Mouse (Mus musculus) frontal cortex, adult 2 months (tissue): ENCODE data around the gene Olfr1423. TPM values are rescaled to one million over a fixed set of nuclear protein-coding genes. Genes with fewer than 3 reads are reported as not detected.
"Not testable (repeated sequence)": the region's sequence is repeated elsewhere in the genome, so short reads cannot be mapped to it uniquely, and the experiment has no call there.

ENCODE experiments used
- DNase-seq, 2 experiments: peaks; one replicate each; pipeline ENCODE4 v3.0.0; 2022; ENCODE audit warnings: low spot score in 1 of 2; ENCODE audit errors: extremely low spot score in 1 of 2
- polyA plus RNA-seq: library from polyadenylated mRNA; depleted of rRNA; stranded (reverse); fragments of >200 nt; gene quantifications from 2 replicates; pipeline ENCODE4 v1.2.3, GENCODE M21; 2012; rRNA removed

The Olfr1423 gene
- polyA plus RNA-seq, result not detected in 2 replicates

DNA sequence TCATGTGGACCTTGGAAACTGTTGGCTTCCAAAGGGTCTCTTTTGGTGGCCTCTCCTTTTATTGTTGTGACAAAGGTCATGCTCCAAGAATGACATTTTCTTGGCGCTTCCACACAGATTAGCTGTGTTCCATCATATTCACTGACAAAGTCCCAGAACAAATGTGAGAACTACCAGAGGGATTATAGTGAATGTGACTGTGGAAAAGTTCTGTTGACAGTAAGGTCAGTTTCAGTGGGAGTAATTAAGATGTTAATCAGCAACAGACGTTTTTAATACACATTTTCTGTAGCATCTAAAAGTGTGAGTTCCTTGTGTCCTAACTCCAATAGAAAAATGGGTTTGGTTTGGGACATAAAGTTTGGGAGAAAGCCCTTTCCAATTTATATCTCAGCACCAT lies at the start of gene Olfr1423:
Olfr1423 (minus strand) TSS at position 101 of the 400 bp plus-strand sequence.
- DNase-seq, result no peak

DNA sequence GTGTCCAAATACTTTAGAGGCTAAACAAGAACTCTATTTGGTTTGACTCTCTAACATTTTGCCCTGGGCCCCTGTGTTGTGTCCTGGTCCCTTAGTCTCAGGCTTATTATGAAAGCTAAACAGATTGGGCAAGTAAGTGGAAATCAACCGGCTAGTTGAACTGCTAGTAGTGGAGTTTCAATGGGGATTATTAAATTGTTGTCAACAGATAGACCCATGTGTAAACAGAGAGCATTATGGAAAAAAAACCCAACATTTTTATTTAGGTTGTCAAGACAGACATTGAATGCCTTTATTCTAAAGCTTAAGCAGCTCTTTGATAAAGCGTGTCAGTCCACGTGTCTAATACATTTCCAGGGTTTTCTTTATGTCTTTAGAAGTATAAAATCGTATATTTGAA lies 36.5 kb upstream of the Olfr1423 start, which contains the start of gene Olfr1425:
Olfr1425 (minus strand) TSS at position 101 of the 400 bp plus-strand sequence.
- not testable (repeated sequence) for DNase-seq

DNA sequence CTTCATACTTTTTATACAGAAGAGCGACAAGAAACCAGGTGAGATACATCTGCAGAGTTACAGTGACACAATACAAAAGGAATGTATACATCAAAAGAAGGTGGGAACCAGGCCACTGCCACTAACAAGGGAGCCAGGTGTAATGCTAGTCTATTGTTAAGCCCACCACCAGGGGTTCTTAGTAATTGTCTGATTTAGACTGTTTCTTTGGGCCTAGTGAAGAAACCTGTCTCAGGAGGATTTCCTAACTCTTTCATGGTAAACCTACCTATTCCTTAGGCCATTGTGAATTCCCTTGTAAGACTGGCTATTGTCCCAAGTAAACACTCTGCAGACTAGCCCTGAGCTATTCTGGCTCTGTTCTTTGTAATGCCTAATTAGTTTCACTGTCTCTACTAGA lies 28.4 kb upstream of the Olfr1423 start:
- DNase-seq, result not testable (repeated sequence)

DNA sequence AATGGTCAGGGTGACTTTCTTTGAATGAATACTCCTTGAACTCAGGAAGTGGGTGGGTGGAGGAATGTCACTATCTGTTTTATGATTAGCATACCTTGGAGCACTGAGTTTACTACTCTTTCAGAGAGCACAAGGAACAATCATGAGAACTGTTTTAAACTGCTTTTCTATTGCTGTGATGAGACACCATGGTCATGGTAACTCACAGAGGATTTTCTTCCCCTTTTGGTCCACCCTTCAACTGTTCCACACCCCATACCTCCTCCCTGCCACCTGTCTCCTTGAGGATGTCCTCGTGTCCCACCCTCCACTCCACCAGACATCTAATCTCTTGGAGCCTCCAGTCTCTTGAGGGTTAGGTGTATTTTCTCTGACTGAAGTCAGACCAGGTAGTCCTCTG lies 26.7 kb upstream of the Olfr1423 start:
- not testable (repeated sequence) for DNase-seq

DNA sequence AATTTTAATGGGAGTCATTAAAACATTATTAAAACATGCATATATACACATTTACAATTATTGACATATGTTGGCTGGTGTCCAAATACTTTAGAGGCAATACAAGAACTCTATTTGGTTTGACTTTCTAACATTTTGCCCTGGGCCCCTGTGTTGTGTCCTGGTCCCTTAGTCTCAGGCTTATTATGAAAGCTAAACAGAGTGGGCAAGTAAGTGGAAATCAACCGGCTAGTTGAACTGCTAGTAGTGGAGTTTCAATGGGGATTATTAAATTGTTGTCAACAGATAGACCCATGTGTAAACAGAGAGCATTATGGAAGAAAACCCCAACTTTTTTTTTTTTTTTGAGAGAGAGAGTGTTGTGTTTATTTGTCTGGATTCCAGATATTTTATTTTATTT lies 21.5 kb upstream of the Olfr1423 start, which contains the start of gene Olfr1424:
Olfr1424 (minus strand) TSS at position 101 of the 400 bp plus-strand sequence.
- not testable (repeated sequence) for DNase-seq

DNA sequence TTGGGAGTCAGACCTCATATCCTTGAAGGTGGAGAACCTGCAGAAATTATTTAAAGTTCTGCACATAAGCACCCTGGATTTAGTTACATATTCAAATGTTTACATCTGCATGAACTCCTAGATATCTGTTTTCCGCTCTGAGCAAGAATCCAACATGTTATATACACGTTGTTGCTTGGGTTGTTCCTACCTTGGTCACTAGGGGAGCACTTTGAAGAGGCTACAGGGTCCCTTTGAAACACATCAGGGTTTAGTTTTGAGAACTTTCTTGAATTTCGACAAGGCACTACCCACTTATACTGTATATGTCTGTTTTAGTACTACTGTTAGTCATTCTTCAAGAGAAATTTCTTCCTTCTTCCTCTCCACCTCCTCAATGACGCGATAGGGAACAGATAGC lies 2.0 kb upstream of the Olfr1423 start:
- DNase-seq, result no peak

DNA sequence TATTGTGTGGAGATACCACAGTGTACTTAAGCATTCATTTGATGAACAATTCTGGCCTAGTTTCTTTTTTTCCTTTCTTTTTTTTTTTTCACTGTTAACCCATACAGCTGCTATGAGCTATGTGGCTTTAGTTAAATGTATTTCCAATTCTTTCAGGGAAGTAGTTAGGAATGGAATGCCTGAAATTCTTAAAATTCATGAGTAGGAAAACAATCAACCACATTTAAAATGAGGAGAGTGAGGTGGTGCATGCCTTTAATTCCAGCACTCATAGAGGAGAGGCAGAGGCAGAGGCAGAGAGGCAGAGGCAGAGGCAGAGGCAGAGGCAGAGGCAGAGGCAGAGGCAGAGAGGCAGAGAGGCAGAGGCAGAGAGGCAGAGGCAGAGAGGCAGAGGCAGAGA lies 3.4 kb downstream of the Olfr1423 start:
- DNase-seq, result no peak

DNA sequence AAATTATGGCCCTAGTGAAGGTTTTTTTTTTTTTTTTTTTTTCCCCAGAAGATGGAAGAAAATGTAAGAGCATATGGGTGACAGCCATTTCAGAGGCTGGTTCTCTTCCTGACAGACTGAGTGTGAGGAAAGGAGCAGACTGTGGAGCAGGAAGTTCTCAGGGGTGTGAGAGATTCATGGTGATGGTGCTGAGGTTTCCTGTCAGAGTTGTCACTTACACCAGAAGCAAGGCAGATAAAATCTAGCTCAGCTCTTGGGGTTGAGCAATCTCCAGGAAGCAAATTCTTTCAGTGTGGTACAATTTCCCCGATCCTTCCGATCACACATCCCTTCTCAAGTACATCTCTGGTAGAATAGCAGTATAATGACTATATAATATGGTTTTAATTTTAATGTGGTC lies 14.5 kb downstream of the Olfr1423 start:
- DNase-seq, result peak in 1 of 2 experiments; percentile 31

DNA sequence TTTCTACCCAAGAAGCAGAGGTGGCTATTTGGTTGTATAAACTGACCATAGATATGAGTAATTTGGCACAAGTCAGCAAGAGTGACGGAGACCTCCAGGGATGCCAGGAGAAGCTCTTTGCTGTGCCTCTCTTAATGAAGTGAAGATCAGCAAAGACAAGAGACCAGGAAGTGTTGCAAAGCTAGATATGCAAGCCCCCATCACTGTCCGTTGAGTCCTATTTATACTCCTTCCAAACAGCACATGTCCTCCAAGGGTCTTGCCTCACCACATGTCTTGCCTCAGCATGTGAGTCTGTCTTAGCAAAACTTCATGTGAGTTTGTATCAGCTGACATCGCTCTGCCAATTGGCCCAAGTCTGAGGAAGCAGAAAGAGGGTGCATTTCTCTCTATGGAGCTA lies 15.8 kb downstream of the Olfr1423 start:
- no peak for DNase-seq

DNA sequence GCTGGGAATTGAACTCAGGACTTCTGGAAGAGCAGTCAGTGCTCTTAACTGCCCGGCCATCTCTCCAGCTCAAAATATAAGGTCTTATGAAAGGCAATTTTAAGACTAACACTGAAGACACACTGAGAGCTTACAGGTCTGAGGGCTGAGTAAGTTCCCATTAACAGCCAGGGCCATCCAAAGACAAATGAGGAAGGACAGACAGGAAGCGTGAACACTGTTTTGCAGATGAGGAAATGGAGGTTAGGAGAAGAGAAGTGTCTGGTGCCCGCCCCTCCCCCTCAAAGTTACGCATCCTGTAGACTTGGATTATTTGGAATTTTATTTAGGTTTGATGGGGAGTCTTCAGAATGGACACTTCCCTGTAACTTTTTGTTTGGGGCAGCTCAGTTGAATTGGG lies 17.0 kb downstream of the Olfr1423 start:
- DNase-seq, result no peak

DNA sequence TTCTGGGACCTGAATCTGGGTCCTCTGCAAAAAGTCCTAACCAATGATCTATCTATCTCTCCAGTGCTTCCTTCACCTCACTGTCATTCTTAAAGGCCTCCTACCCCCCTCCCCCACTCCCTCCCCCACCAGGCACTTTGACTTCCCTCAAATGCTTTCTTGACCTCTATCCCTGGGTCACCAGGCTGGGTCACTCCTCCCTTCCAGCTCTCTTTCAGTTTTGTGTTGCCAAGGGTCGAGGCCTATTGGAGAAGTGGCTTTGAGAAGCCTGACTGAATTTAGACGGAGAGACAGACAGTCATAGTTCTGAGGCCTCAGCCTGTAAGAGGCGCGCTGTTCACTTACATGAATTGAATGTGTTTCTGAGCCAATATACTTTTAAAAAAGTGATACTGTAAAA lies 24.9 kb downstream of the Olfr1423 start:
- DNase-seq, result no peak

DNA sequence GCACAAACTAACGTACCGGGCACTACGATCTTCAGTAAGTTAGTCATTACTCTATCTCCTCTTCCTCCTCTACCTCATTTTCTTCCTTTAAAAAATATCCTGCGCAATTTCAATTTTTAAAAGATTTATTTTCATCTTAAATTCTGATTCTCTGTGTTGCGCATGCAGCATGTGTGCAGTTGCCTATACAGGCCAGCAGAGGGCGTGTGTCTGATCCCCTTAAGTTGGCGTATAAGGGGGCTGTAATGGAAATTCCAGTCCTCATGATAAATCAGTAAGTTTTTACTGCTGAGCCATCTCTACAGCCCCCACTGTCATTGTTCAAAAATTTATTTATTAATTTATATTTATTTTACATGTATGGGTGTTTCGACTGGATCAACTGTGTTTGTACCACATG lies 25.4 kb downstream of the Olfr1423 start:
- DNase-seq, result no peak

DNA sequence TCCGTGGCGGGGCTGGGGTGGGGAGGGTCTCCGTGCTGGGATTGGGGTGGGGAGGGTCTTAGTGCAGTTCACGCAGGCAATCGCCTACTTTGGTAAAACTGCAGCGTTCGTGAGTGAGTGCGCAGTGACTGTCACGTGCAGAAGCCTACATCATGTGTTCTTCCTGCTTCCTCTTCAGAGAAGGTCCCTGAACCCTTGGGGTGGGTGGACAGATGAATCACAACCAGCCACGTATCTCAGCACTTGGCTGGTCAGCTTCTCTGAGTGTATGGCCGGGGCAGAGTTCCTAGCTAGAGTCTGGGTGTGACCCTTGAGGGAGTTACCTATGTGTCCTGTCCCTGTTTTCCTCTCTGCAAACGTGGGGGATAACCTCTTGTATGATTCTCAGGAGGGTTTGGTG lies 27.9 kb downstream of the Olfr1423 start:
- peak in 1 of 2 experiments; percentile 61 for DNase-seq

DNA sequence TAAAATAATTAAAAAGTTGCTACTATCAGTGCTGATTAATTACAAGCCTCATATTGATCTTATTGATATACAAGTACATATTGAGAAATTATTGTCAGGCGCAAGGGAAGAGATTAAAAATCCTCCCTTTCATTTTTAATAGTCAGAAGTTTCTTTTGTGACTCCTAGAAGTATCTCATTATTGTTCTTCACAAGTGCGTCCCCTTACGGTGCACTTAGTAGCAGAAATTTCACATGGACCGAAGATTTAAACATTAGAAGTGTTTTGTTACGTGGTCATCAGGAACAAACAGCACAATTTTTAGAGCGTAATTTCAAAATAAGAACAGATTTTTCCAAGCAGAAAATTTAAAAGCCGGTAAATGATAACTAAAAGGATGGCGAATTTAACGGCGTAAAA lies 28.5 kb downstream of the Olfr1423 start:
- no peak for DNase-seq

DNA sequence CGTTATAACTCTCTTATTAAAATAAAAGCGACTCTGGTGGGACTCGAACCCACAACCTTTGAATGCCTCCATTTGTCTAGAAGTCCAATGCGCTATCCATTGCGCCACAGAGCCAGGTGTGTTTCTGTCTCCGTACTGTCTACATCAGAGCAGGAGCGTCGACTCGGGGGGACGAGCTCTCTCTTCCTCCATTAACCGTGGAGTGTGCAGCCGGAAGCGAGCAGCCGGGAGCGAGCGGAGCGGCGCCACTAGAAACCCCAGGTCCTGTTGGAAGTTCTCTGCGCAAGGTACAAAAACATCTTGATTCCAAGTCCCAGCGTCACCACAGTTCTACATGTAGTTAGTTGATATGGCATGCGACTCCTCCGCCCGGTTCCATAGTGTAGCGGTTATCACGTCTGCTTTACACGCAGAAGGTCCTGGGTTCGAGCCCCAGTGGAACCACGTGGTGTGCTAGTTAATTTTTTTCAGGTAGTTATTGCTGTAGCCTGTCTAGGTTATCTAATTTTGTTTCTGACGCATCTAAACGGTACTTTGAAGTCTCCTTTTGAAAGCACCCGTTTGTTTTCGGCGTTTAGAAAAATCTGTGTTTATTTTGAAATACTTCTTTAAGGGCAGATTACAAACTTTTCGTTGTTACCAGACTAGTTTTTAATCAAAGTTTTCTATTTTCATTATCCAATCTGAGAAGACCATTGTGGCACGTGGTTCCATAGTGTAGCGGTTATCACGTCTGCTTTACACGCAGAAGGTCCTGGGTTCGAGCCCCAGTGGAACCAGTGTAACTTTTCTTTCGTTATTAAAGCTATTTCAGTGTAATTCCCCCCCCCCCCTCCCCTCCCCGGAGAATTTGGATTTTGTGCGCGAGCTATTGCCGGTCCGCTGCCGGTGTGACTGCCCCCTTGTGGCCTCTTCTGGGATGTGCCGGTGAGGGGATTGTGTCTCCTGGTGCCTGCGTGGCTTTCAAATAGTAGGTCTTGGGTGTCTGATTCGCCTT lies 29.3 kb downstream of the Olfr1423 start:
- peak; percentile 81 to 96 for DNase-seq

DNA sequence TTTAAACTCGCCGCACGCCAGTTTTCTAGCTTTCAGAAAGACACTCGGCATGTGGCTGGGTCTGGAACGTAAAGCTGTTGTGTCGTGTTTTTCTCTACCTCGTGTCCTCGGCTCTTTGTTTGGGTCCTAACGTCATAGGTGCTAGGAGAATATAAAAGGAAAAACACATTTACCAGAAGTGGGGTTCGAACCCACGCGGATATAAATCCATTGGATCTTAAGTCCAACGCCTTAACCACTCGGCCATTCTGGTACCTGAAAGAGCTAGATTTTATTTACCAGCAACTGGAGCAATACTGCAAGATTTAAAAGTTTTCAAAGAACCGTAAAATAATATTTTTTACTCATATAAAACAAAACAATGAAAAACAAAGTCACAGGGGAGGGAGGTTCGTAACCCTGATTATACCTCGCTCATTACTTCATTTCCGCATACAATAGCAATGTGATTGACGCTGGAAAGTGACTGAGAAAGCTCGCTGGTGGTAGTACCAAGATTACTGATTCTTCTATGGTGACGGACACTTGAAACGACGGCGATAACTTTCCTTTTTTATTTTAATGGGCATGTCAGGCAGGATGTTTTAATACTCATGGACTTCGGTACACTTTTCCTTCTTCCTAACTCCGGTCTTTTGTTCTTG lies 30.1 kb downstream of the Olfr1423 start:
- peak; percentile 83 to 96 for DNase-seq

DNA sequence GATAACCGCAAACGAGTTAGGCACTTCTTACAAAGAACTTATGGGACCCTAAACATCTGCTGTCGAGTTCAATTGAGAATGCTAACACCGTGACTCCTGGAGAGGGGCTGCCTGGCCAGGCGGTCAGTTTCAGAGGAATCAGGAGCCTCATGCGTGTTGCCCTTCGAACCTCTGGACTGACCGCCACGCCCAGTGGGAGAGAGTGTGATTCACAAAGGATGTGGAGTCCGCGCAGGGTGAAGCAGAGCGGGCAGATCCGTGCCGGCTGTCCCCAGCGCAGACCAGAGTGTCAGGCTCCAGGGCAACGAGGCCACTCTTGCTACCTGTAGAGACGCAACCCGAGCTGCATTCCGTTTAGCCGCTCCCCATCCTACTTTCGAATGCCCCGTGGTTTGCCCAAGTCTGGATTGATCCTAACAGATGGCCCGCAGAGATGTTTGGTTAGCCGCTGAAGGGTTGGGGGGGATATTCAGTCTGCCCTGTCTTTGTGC lies 30.8 kb downstream of the Olfr1423 start:
- peak in 1 of 2 experiments; percentile 53 for DNase-seq

DNA sequence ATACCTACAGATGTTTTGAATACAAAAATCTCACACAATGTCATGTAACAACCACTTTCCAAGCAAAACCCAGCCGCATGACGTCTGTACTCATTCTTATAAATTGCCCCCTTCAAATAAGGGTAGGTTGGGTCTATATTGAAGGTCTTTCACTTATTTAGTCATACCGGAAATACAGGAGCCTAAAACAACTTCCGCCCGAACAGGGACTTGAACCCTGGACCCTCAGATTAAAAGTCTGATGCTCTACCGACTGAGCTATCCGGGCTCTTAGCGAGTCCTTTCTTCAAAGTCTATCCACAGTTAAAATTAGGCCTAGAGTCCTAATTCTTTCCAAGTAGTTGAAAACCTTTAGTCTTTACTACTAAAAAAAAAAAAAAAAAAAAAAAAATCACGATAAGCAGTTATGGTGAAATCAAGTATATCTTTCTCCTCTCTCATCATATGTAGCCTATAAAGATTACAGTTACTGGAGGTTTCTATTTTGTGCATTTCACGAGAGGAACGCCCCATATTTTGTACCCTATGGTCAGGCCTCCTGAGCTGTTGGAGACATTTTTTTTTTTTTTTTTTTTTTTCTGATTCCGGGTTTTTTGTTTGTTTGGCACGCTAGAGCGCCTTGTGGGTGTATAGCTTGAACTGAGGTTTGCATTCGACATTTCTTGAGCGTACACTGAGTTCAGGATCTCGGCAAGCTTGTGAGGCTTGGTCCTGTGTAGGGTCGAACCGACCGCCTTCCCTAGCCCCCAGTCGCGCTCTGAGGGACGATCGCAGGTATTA lies 31.4 kb downstream of the Olfr1423 start:
- DNase-seq, result peak; percentile 62 to 94

DNA sequence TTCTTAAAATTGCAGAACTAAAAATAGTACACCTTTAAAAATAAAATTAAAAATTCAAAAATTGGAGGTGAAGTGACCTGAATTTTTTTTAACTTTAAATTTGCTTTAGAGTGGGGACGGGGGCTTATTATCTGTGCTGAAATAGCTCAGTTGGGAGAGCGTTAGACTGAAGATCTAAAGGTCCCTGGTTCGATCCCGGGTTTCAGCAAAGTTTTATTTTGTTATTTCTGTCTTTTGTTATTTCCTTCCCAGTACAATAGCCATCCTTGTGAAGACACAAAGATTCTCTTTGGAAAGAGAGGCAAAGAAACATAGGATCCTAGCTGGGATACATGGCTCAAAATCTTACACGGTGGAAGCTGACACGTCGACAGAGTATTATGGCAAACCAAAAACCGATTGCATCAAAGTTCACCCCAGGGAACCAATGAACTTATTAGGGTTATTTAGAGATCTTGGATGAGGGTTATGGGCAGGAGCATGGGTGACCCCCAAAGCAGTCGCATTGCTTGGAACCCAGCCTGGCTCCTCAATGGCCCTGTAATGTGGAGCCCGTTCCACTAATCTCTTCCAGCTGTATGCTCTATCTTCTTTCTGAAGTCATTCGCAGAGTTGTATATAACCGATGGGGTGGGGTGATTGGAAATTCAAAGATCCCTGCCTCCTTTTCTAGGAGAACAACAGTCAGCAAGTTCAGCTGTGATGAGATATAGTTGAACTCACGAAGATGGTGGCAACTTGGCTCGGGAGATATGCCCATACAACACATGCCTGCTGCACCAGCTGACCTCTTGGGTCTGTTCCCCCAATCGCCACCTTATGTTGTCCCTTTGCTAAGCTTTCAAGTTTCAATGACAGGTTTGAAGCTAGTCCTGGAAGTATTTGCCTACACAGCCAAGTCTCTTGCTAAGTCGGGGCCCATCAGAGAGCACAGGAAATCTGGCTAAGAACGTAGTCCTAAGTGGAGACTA lies 32.4 kb downstream of the Olfr1423 start:
- peak in 1 of 2 experiments; percentile 31 for DNase-seq
